Mouse (Mus musculus) heart, embryonic 10.5 days (tissue): Measurements from ENCODE around the gene Foxf1. TPM values are rescaled to one million over a fixed set of nuclear protein-coding genes. Genes with fewer than 3 reads are reported as not detected.
A peak's percentile ranks its signal among the peaks of the same experiment; 100 is the strongest.

ENCODE experiments used
- DNase-seq: peaks from one replicate; pipeline ENCODE4 v3.0.0-alpha.2; 2017; ENCODE audit warnings: low spot score
- H3K27ac ChIP-seq: fragments of 300-500 bp; sonication (generic); 2 replicates; pipeline ENCODE4 v1.5.1; 2016; ENCODE audit warnings: mild to moderate bottlenecking
- H3K27me3 ChIP-seq: fragments of 300-500 bp; sonication (generic); 2 replicates; pipeline ENCODE4 v1.6.1; 2016; ENCODE audit warnings: mild to moderate bottlenecking; ENCODE audit not compliant: poor library complexity, insufficient read depth, severe bottlenecking
- H3K36me3 ChIP-seq: fragments of 300-500 bp; sonication (generic); 2 replicates; pipeline ENCODE4 v1.6.1; 2016; ENCODE audit warnings: mild to moderate bottlenecking, moderate library complexity
- H3K4me1 ChIP-seq: fragments of 300-500 bp; sonication (generic); 2 replicates; pipeline ENCODE4 v1.6.1; 2016; ENCODE audit warnings: mild to moderate bottlenecking
- H3K4me3 ChIP-seq: fragments of 300-500 bp; sonication (generic); 2 replicates; pipeline ENCODE4 v1.5.1; 2016; ENCODE audit warnings: mild to moderate bottlenecking, moderate library complexity
- H3K9me3 ChIP-seq: fragments of 300-500 bp; sonication (generic); 2 replicates; pipeline ENCODE4 v1.6.1; 2016; ENCODE audit warnings: mild to moderate bottlenecking, moderate library complexity
- WGBS: fragments of 180-500 bp; shearing (Covaris S2); methylation state at CpG from one replicate; pipeline ENCODE4 v1.1.7; 2016; 5-methylcytosine and 5-hydroxymethylcytosine counted together
- polyA plus RNA-seq: library from polyadenylated mRNA; unstranded; fragments of >200 nt; fragmentation: Nextera tagmentation; extraction: Ambion mirVana; gene quantifications from 2 replicates; pipeline ENCODE4 v1.2.1, GENCODE M21; 2016

The Foxf1 gene
- 3.1 and 41.3 TPM in 2 replicates for polyA plus RNA-seq

DNA sequence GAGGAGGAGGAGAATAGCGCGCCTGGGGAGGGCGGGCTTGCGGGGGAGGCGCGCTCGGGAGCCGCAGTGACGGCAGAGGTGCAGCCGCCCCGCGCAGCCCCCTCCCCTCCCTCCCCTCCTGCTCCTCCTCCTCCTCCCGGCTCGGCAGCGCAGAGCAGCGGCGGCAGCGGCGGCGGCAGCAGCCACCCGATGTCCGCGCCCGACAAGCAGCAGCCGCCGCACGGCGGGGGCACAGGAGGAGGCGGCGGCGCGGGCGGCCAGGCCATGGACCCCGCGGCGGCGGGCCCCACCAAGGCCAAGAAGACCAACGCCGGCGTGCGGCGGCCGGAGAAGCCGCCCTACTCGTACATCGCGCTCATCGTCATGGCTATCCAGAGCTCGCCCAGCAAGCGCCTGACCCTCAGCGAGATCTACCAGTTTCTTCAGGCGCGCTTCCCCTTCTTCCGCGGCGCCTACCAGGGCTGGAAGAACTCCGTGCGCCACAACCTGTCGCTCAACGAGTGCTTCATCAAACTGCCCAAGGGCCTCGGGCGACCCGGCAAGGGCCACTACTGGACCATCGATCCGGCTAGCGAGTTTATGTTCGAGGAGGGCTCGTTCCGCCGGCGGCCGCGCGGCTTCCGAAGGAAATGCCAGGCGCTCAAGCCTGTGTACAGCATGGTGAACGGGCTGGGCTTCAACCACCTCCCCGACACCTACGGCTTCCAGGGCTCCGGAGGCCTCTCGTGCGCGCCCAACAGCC, at the start of gene Foxf1:
TSS of gene Foxf1 (plus strand) at position 177 of the 742 bp plus-strand sequence.
- Histone ChIP-seq H3K36me3 (no peaks in the 10 kb centered on the region; the same call in 1 of the 2 replicates), H3K4me3 (peak within 1 kb of the TSS; percentile 80), H3K27ac (peak within 1 kb of the TSS; percentile 82), H3K4me1 (peaks cover 44% of the 10 kb centered on the region), H3K9me3 (no peaks in the 10 kb centered on the region), H3K27me3 (peaks cover 98% of the 10 kb centered on the region)
- WGBS = under 1% methylated on average over 51 of the region's 83 CpGs
- no peak for DNase-seq

DNA sequence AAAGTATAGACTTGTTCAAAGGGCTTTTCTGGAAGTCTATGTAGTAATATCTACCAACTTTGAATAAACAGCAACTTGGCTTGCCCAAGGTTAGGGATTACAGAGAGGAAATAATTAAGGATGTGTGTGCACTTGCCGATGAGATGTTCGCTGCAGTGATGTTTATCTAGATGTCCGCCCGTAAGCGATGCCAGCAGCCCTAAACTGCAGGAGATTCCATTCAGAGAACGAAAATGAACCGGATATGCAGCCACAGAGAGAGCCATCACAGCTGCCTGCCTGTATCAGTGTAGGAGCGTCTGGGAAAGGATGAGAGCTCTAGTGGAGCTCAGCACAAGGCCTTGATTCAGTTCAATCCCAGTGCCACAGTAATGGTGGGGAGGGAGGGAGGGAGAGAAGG, 48.6 kb upstream of the Foxf1 start:
- peaks cover 84% of the 10 kb centered on the region for H3K27me3 ChIP-seq
- H3K36me3 ChIP-seq = no peaks in the 10 kb centered on the region
- H3K9me3 ChIP-seq = no peaks in the 10 kb centered on the region
- no peak overlapping the region for H3K27ac ChIP-seq
- no peak overlapping the region for H3K4me3 ChIP-seq
- 80% methylated on average over 8 of the region's 8 CpGs for WGBS
- no peak for DNase-seq
- H3K4me1 ChIP-seq = peaks cover 4% of the 10 kb centered on the region; the same call in 1 of the 2 replicates

DNA sequence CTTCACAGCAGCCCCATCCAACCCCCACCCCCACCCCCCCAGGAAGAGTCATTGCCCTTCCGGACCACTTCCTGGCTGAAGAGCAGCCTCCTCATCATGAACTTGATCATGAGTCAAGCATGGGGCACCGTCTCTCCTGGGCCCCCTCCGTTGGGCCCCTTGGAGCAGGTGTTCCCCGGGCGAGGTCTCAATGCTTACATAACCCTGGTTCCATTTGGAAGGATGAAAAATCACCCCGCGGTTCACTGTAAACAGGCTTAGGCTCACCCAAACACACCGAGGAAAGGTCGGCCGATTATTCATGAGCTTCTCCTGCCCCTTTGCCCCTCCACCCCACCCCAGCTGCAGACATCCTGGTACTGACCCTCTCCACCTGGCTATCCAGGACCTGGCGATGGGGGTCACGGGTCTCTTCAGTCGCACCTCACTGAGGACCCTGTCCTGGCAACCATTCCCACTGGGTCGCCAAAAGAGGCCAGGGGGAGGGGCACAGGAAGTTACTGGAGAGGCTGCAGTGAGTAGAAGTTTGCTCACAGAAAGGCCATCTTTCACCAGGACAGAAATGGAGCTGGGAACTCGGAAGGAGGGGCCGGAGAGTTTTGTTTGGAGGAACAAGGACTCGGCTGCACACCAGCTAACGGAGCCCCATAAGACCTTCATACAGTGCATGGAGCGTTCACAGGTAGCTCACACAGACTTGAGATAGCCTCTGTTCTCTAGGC, 40.3 kb upstream of the Foxf1 start:
- 60% methylated on average over 19 of the region's 19 CpGs for WGBS

DNA sequence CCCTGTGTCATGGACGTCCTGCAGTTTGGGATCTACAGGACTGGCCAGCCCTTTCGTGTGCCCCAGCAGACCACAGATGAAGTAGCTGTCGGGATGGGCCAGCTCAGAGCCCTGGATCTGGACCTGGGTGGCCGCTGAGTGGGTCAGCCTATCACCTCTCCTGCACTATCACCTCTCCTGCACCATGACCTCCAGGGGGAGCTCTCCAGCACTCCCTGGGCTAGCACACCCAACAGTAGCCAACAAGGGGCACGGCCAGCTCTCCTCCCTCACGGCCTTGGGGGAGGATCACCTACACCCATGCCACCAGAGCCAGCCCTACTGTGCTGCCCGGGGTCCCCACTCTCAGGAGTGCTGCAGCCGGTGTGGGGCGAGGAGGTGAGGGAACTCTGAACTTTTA, 36.7 kb upstream of the Foxf1 start:
- Histone ChIP-seq H3K27me3 (peaks cover 41% of the 10 kb centered on the region), H3K4me1 (peaks cover 8% of the 10 kb centered on the region; the same call in 1 of the 2 replicates), H3K4me3 (no peak overlapping the region), H3K27ac (no peak overlapping the region), H3K9me3 (no peaks in the 10 kb centered on the region), H3K36me3 (no peaks in the 10 kb centered on the region)
- DNase-seq = no peak
- WGBS = 65% methylated on average over 9 of the region's 9 CpGs

More for the DNA sequence above, 40.3 kb upstream of the Foxf1 start:
- H3K9me3 ChIP-seq = no peaks in the 10 kb centered on the region
- H3K27me3 ChIP-seq = peaks cover 41% of the 10 kb centered on the region
- no peak overlapping the region for H3K4me3 ChIP-seq
- H3K36me3 ChIP-seq = no peaks in the 10 kb centered on the region
- H3K27ac ChIP-seq = no peak overlapping the region
- DNase-seq = no peak
- H3K4me1 ChIP-seq = peaks cover 8% of the 10 kb centered on the region; the same call in 1 of the 2 replicates

DNA sequence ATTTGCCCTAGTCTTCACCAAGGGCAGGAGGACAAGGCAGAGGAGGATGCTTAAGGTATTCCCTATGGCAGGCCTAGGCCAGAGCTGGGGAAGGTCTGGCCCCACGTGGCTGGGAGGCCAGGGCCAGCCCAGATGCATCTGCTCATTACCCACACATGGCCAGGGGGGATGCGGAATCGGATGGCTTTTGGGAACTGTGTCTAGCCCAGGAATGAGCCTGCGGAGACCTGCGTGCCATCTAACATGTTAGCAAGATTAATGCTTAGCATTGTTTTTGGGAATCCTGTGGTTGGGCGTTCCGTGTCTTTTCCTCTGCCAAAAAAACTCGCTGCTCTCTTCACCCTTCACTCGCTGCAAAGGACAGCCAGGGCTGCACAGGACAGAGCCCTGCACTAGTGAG, 26.1 kb upstream of the Foxf1 start:
- Histone ChIP-seq H3K9me3 (no peaks in the 10 kb centered on the region), H3K4me3 (no peak overlapping the region), H3K4me1 (peaks cover under 1% of the 10 kb centered on the region; the same call in 1 of the 2 replicates), H3K27me3 (peaks cover 85% of the 10 kb centered on the region), H3K36me3 (no peaks in the 10 kb centered on the region), H3K27ac (no peak overlapping the region)
- 71% methylated on average over 9 of the region's 9 CpGs for WGBS
- DNase-seq = no peak

DNA sequence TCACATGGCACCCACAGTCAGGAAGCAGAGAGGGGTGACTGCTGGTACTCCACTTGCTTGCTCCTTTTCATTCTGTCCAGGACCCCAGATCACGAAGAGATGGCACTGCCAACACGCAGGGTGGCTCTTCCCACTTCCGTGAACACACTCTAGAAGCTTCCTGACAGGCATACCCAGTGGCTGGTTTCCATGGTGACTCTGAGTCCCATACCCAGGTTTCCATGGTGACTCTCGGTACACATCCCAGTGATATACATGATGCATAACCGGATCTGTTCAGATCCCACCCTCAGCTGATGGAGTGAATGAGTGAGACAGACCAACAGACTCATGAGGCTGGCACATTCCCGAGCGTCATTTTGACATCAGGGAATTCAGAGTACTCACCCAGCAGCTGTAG, 25.1 kb upstream of the Foxf1 start:
- DNase-seq = no peak
- Histone ChIP-seq H3K27ac (no peak overlapping the region), H3K4me3 (no peak overlapping the region), H3K27me3 (peaks cover 88% of the 10 kb centered on the region), H3K4me1 (no peaks in the 10 kb centered on the region), H3K36me3 (no peaks in the 10 kb centered on the region), H3K9me3 (no peaks in the 10 kb centered on the region)
- 81% methylated on average over 7 of the region's 7 CpGs for WGBS

DNA sequence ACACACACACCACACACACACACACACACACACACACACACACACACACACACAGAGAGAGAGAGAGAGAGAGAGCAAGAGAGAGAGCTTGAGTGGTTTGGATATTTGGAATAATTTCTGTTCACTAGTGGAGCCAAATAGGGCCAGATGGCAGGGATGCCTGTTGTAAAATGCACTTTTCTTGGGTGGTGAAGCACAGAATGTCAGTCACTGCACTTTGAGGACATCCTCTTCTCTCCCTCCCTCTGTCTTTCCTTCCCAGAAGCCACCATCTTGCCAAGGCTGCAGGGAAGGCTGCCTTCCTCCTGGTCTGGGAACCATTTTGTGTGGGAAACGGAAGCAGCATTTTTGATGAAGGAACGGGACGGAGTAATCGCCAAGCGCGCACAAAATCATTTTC, 21.7 kb upstream of the Foxf1 start:
- H3K27me3 ChIP-seq = peaks cover 78% of the 10 kb centered on the region
- no peaks in the 10 kb centered on the region for H3K4me1 ChIP-seq
- no peak overlapping the region for H3K4me3 ChIP-seq
- no peaks in the 10 kb centered on the region for H3K36me3 ChIP-seq
- no peak overlapping the region for H3K27ac ChIP-seq
- 94% methylated on average over 6 of the region's 6 CpGs for WGBS
- no peak for DNase-seq
- H3K9me3 ChIP-seq = no peaks in the 10 kb centered on the region

DNA sequence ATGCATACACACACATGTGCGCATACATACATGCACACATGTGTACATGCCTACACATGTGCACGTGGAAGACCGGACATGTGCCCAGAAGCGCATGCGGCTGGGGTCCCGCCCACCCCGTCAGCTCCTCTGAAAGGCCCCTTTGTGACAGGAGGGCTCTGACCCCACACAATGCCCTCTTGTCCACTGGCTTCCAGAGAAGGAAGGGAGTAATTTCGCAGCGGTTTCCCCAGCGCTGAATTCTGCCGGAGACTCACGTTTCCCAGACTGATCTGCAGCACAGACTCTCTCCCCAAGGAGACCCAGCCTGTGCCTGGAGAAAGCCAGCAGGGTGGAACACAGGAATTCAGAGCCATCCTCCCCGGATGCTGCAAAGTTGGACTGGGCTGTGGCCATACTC, 20.5 kb upstream of the Foxf1 start:
- Histone ChIP-seq H3K9me3 (no peaks in the 10 kb centered on the region), H3K27me3 (peaks cover 78% of the 10 kb centered on the region), H3K4me3 (no peak overlapping the region), H3K4me1 (no peaks in the 10 kb centered on the region), H3K36me3 (no peaks in the 10 kb centered on the region), H3K27ac (no peak overlapping the region)
- DNase-seq = no peak
- WGBS = 58% methylated on average over 13 of the region's 13 CpGs

DNA sequence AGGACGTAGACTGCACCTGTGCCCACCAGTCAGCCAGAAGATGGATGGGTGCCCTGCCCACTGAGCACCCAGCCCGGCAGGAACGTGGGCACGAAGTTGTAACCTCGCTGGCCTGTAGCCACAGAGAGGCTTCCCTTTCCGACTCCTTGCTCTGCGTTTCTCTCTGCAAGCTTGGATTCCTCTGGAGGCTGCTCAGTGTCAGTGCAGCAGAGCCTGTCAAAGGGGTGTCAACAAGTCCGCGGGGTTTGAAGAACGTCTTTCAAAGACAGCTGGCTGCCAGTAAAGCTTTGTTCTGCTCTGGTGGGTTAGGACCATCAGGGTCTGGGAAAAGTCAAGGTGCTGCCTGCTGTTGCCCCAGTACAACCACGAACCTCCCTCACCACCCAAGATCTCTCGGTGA, 12.7 kb upstream of the Foxf1 start:
- 0 out of 2 replicates have a peak overlapping the region, but pooled peaks have one; percentile 12 for H3K4me3 ChIP-seq
- peaks cover 94% of the 10 kb centered on the region for H3K27me3 ChIP-seq
- H3K27ac ChIP-seq = no peak overlapping the region
- H3K4me1 ChIP-seq = peaks cover 41% of the 10 kb centered on the region
- H3K9me3 ChIP-seq = no peaks in the 10 kb centered on the region
- WGBS = 4% methylated on average over 12 of the region's 12 CpGs
- H3K36me3 ChIP-seq = no peaks in the 10 kb centered on the region
- DNase-seq = no peak

DNA sequence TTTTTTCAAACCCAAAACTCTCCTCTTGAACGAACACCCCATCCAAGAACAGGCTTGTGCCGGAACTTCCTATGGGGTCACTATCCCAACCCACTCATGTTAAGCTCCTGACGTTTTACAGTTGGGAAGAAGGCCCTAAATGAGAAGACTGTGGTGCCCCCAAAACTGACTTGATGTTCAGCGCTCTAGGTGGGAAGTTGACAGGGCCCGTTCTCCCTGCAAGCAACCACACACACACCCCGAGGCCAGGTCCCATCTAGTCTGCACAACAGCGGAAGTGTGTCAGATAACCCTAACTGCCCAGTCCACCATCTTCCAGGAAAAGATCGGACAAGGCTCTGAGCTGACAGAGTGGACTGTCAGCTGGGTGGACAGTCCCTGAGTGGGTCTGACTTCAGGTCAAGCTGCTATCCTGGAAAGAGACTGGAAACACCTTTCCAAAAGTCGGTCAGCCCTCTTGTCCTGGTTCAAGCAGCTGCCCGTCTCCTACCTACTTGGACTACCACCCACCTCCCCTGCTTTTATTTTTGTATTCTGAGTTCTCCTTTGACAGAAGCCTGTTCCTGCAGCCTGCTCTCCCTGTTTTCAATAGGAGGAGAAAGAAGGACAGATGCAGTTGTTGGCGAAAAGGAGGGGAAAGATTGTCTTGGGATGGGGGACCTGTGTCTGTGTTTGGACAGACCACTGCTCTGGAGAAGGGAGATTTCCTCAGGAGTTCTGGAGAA, 11.6 kb upstream of the Foxf1 start:
- H3K4me1 ChIP-seq = peaks cover 41% of the 10 kb centered on the region
- H3K9me3 ChIP-seq = no peaks in the 10 kb centered on the region
- WGBS = 10% methylated on average over 11 of the region's 11 CpGs
- H3K27ac ChIP-seq = no peak overlapping the region
- no peak for DNase-seq
- peaks cover 100% of the 10 kb centered on the region for H3K27me3 ChIP-seq
- H3K36me3 ChIP-seq = no peaks in the 10 kb centered on the region
- peak overlapping the region; percentile 47 for H3K4me3 ChIP-seq

DNA sequence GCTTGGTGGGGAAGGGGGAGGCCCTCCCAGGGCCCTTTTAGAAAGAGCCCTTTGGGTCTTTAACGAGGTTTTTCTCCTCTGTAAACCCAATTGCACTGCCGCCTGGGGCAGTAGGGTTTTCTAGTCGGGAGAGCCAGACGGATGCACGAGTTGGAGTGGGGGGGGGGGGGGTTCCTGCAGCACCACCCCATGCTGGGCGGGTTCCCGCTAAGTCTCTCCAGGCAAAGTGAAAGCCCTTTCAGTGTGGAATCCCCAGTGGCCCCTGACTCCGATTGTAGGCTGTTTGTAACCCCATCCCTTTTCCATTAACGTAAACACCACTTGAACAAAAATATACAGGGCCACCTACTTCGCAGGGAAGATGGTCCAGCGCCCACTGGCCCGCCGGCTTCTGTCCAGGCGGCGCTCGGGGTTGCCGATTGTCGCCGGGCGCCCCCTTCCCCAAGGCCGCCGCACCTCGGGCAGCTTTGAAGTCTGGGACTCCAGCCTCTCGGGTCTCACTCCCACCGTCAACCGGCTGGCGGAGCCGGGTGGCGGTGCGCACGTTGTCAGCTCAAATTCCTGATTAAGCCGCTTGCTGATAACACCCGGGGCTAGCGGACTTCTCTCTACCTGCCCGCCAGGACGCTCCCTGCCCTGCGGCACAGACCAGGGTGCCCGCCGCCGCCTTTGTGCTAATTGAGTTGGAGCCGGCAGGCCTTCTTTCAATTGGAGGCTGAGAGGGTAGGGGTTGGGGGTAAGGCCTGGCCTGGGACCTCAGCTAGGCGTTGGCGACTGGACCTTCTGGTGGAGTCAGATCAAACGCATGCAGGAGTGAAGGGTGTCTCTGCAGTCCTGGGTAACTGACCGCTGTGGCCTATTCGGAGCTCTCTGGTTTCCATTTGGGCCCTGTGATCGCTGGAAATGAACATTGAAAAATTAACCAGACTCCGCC, 10.7 kb upstream of the Foxf1 start:
- peak overlapping the region; percentile 47 for H3K4me3 ChIP-seq
- H3K9me3 ChIP-seq = no peaks in the 10 kb centered on the region
- peaks cover 99% of the 10 kb centered on the region for H3K27me3 ChIP-seq
- peaks cover 41% of the 10 kb centered on the region for H3K4me1 ChIP-seq
- DNase-seq = no peak
- under 1% methylated on average over 48 of the region's 48 CpGs for WGBS
- no peaks in the 10 kb centered on the region for H3K36me3 ChIP-seq
- peak overlapping the region; percentile 31 for H3K27ac ChIP-seq
